Mouse (Mus musculus) limb, embryonic 14.5 days (tissue): ENCODE data around the gene Anapc4. TPM values are rescaled to one million over a fixed set of nuclear protein-coding genes. Genes with fewer than 3 reads are reported as not detected.
A peak's percentile ranks its signal among the peaks of the same experiment; 100 is the strongest.

Source experiments
- ATAC-seq: fragments of 200-750 bp; cut with Nextera tagmentation; 2 replicates; pipeline ENCODE4 v1.8.0; 2017; ENCODE audit warnings: low read depth, moderate number of reproducible peaks, moderate TSS enrichment; ENCODE audit not compliant: low FRiP score
- DNase-seq: peaks from one replicate; pipeline ENCODE4 v3.0.0-alpha.2; 2015; ENCODE audit warnings: low spot score
- H3K27ac ChIP-seq: fragments of 300-500 bp; sonication (generic); replicated peaks from 2 replicates; pipeline ENCODE4 v1.5.1; 2014; ENCODE audit warnings: low read depth, mild to moderate bottlenecking, low read length, moderate library complexity, mixed read lengths
- H3K27me3 ChIP-seq: fragments of 300-500 bp; sonication (generic); 2 replicates; pipeline ENCODE4 v1.6.1; 2014; ENCODE audit warnings: low read length, mixed read lengths; ENCODE audit not compliant: control insufficient read depth, insufficient read depth
- H3K36me3 ChIP-seq: fragments of 300-500 bp; sonication (generic); 2 replicates; pipeline ENCODE4 v1.6.1; 2014; ENCODE audit warnings: mild to moderate bottlenecking, low read length, moderate library complexity, mixed read lengths; ENCODE audit not compliant: control insufficient read depth, insufficient read depth
- H3K4me1 ChIP-seq: fragments of 300-500 bp; sonication (generic); 2 replicates; pipeline ENCODE4 v1.6.1; 2014; ENCODE audit warnings: antibody characterized with exemption, low read length, mixed read lengths; ENCODE audit not compliant: control insufficient read depth, insufficient read depth
- H3K4me2 ChIP-seq: fragments of 300-500 bp; sonication (generic); replicated peaks from 2 replicates; pipeline ENCODE4 v1.6.1; 2014; ENCODE audit warnings: low read depth, mild to moderate bottlenecking, low read length, moderate library complexity; ENCODE audit not compliant: severe bottlenecking
- H3K4me3 ChIP-seq: fragments of 300-500 bp; sonication (generic); replicated peaks from 2 replicates; pipeline ENCODE4 v1.5.1; 2014; ENCODE audit warnings: low read length
- H3K9ac ChIP-seq: fragments of 300-500 bp; sonication (generic); 2 replicates; pipeline ENCODE4 v1.6.1; 2014; ENCODE audit warnings: mild to moderate bottlenecking, low read depth, low read length, moderate library complexity; ENCODE audit not compliant: severe bottlenecking
- H3K9me3 ChIP-seq: fragments of 300-500 bp; sonication (generic); 2 replicates; pipeline ENCODE4 v1.6.1; 2016; ENCODE audit warnings: low read length; ENCODE audit not compliant: control insufficient read depth
- POLR2A ChIP-seq: fragments of 200-500 bp; IDR thresholded peaks from 2 replicates; pipeline ENCODE4 v1.8.0; 2012; ENCODE audit warnings: inconsistent platforms, mild to moderate bottlenecking, moderate library complexity, borderline replicate concordance; ENCODE audit not compliant: insufficient read depth, insufficient read length; ENCODE audit errors: extremely low read depth
- WGBS: fragments of 180-500 bp; shearing (Covaris S2); extraction: QIAGEN DNeasy Blood & Tissue Kit; methylation state at CpG from one replicate; pipeline ENCODE4 v1.1.7; 2014; 5-methylcytosine and 5-hydroxymethylcytosine counted together
- polyA plus RNA-seq, 2 experiments: library from polyadenylated mRNA; depleted of rRNA in 1 of 2; stranded (reverse) in 1 of 2; unstranded in 1 of 2; fragments of >200 nt; fragmentation: Nextera tagmentation in 1 of 2; extraction: Ambion mirVana in 1 of 2; gene quantifications; 2 replicates each; pipeline versions ENCODE4 v1.2.1 to v1.2.3; 2012 to 2014

Anapc4 gene
- polyA plus RNA-seq, 2 experiments = 118 to 149 TPM

DNA sequence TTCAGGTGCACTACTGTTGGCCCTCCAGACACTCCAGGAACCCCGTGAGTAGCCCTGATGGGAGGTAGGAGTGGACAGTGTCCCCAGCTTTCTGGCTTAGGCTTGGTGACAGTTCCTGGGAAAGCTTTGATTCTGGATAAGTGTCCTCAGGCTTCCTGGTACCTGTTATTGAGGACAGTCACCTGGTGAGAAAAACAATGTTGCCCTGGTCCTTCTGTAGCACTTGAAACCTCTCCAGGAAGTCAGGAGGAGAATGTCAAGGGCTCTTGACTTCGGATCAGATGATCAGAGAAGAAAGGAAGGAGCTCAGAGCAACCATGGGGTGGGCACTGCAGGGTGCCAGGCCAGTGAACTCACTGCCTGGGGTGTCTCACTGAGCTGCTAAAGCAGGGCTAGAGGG is 48.6 kb downstream of the Anapc4 start:
- DNase-seq = no peak
- ATAC-seq = no peak
- no peak overlapping the region for H3K9ac ChIP-seq
- no peak overlapping the region for H3K4me2 ChIP-seq
- no peaks in the 10 kb centered on the region for H3K36me3 ChIP-seq
- TF ChIP-seq POLR2A = no peak
- no peak overlapping the region for H3K4me3 ChIP-seq
- H3K4me1 ChIP-seq = no peaks in the 10 kb centered on the region
- H3K9me3 ChIP-seq = no peaks in the 10 kb centered on the region
- H3K27ac ChIP-seq = no peak overlapping the region
- no peaks in the 10 kb centered on the region for H3K27me3 ChIP-seq
- WGBS = 60% methylated on average over 2 of the region's 2 CpGs

DNA sequence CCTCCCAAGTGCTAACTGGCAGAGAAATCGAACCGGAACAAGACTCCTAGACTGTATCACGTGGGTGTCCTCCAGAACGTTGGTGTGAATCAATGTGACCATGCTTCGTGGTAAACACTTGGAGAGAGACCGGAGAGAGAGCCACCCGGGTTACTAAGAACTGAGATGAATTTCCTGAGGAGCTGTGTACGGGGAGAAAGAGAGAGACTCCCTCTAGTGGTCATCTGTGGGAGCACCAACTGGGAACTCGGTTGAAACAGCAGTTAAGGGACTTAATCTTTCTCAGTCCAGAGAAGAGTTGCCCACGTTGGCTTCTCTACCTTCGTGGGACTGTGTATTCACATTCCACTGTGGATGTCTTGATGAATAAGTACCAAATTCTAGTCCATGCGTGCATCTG is 53.3 kb downstream of the Anapc4 start:
- peak; percentile 35 for DNase-seq
- no peak for ATAC-seq
- no peak overlapping the region for H3K9ac ChIP-seq
- no peak for TF ChIP-seq POLR2A
- no peaks in the 10 kb centered on the region for H3K4me1 ChIP-seq
- H3K9me3 ChIP-seq = no peaks in the 10 kb centered on the region
- 51% methylated on average over 12 of the region's 12 CpGs for WGBS
- no peak overlapping the region for H3K4me3 ChIP-seq
- H3K27ac ChIP-seq = no peak overlapping the region
- no peaks in the 10 kb centered on the region for H3K27me3 ChIP-seq
- no peak overlapping the region for H3K4me2 ChIP-seq
- H3K36me3 ChIP-seq = no peaks in the 10 kb centered on the region

DNA sequence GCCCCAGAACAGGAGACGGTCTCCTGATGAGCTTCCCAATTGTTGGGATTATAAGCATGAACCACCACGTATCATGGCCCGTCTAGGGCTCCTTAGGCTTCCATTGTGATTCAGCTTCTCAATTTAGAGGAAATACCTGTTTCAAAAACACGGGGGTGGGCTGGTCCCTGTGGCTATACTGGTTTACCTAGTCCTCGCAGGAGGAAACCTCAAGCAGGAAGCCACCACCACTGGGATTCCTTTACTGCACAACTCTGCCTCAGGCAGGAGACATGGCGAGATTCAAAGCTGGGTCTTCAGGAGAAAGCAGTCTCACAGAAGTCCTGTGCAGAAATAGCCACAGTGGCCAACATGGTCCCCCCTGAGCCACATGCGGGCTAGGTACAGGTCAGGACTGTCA is 56.1 kb downstream of the Anapc4 start:
- Histone ChIP-seq H3K36me3 (no peaks in the 10 kb centered on the region), H3K4me2 (no peak overlapping the region), H3K9me3 (no peaks in the 10 kb centered on the region), H3K4me3 (no peak overlapping the region), H3K27me3 (no peaks in the 10 kb centered on the region), H3K27ac (no peak overlapping the region), H3K9ac (no peak overlapping the region), H3K4me1 (no peaks in the 10 kb centered on the region)
- ATAC-seq = no peak
- WGBS = 74% methylated on average over 7 of the region's 7 CpGs
- DNase-seq = no peak
- no peak for TF ChIP-seq POLR2A

DNA sequence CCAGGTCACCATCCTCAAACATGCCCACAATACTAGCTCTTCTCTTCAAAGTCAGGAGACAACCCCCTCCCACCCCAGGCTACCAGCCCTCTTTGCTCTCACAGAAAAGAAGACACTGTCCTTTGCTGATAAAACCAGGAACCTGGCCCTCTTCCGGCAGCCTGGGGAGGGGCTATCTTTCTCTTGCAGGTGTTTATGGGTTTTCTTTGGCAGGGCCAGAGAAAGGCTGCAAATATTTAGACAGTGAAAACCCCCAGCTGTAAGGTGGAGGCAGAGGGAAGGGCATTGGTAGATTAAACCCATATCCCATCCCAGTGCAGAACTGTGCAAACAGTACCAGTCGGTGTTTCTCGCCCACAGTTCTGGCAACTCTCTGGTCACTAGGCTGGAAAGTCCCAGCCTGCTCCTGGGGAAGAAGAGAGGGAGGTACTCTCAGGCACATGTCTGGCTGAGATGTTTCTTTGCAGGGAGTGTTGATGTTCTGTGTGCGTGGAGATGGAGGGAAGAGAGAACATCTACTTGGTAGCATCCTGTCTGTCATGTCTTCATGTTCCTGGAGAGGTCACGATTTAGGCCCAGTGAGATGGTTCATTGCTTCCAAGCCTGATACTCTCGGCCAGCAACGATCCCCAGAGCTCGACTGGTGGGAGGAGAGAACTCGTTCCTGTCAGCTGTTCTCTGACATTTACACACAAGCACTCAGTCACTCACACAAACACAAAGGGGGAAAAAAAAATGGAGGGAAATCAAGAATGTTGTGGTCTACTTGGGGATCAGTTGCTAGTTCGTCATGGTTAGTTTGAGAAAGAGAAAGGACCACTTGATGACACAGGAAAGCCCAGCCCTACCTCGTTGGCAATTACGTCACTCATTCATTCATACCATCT is 58.4 kb downstream of the Anapc4 start:
- 84% methylated on average over 12 of the region's 12 CpGs for WGBS
- no peak overlapping the region for H3K27ac ChIP-seq
- no peak overlapping the region for H3K4me2 ChIP-seq
- no peak overlapping the region for H3K4me3 ChIP-seq
- no peaks in the 10 kb centered on the region for H3K36me3 ChIP-seq
- ATAC-seq (no peak), DNase-seq (no peak)
- no peaks in the 10 kb centered on the region for H3K9me3 ChIP-seq
- H3K9ac ChIP-seq = no peak overlapping the region
- no peaks in the 10 kb centered on the region for H3K27me3 ChIP-seq
- H3K4me1 ChIP-seq = no peaks in the 10 kb centered on the region
- TF ChIP-seq POLR2A = no peak

DNA sequence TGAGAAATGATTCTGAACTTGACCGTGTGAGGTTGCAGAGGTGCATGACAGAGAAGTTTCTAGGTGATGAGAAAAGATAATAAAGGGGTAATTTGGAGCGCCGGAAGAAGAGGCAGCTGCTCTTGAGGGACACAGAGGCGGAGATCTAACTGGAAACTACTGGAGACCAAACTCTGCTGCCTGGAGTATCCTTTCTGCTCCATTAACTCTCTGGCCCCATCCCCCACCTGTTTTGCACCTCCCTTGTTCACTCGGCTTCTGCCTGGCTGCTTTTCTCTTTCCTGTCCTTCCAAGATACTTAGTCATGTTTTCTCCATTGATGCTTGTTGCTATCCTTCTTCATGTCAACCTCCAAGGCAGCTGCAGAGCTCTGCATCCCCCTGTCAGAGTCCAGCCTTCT is 60.1 kb downstream of the Anapc4 start:
- ATAC-seq = no peak
- Histone ChIP-seq H3K4me2 (no peak overlapping the region), H3K9me3 (no peaks in the 10 kb centered on the region), H3K36me3 (no peaks in the 10 kb centered on the region), H3K27ac (no peak overlapping the region), H3K27me3 (no peaks in the 10 kb centered on the region), H3K4me3 (no peak overlapping the region), H3K4me1 (no peaks in the 10 kb centered on the region), H3K9ac (no peak overlapping the region)
- 90% methylated on average over 5 of the region's 5 CpGs for WGBS
- no peak for TF ChIP-seq POLR2A
- no peak for DNase-seq
